Mouse (Mus musculus) ES-E14 (cell line): ENCODE measurements at regions not wholly inside any gene's neighbourhood (a gene's known extent, or its start where the extent isn't known, plus 50 kb on each side); places are given as distances from the start of the nearest gene placed in this dataset.

ENCODE experiments used
- DNase-seq: peaks from one replicate; pipeline ENCODE4 v3.0.0-alpha.2; 2013; ENCODE audit warnings: low read depth, low spot score
- H3K27ac ChIP-seq: 2 replicates; pipeline ENCODE4 v1.5.1; 2012; ENCODE audit warnings: low read depth, mild to moderate bottlenecking, low read length, moderate library complexity, mixed read lengths; ENCODE audit not compliant: poor library complexity, insufficient read depth, severe bottlenecking
- H3K36me3 ChIP-seq: 2 replicates; pipeline ENCODE4 v1.6.1; 2012; ENCODE audit warnings: mild to moderate bottlenecking, low read length, moderate library complexity, mixed read lengths; ENCODE audit not compliant: control insufficient read depth, poor library complexity, insufficient read depth, severe bottlenecking
- H3K4me1 ChIP-seq, 2 experiments: fragments of 150-350 bp in 1 of 2; sonication (generic) in 1 of 2; 2 replicates each; pipeline ENCODE4 v1.6.1; 2012; ENCODE audit warnings: low read length in 2 of 2, mild to moderate bottlenecking in 1 of 2, mixed read lengths in 1 of 2; ENCODE audit not compliant: control insufficient read depth in 2 of 2, insufficient read depth in 2 of 2, poor library complexity in 1 of 2
- H3K4me3 ChIP-seq, 2 experiments: fragments of 150-350 bp in 1 of 2; sonication (generic) in 1 of 2; 2 replicates each; pipeline ENCODE4 v1.5.1; 2012; ENCODE audit warnings: low read length in 2 of 2, low read depth in 1 of 2, mild to moderate bottlenecking in 1 of 2, mixed read lengths in 1 of 2; ENCODE audit not compliant: insufficient read depth in 1 of 2, poor library complexity in 1 of 2, severe bottlenecking in 1 of 2
- H3K9ac ChIP-seq: 2 replicates; pipeline ENCODE4 v1.6.1; 2012; ENCODE audit warnings: low read depth, mild to moderate bottlenecking, low read length, mixed read lengths; ENCODE audit not compliant: poor library complexity, insufficient read depth, severe bottlenecking
- H3K9me3 ChIP-seq: fragments of 150-350 bp; sonication (generic); 2 replicates; pipeline ENCODE4 v1.6.1; 2012; ENCODE audit warnings: low read depth, mild to moderate bottlenecking, low read length; ENCODE audit not compliant: control insufficient read depth, insufficient read depth
- CHD2 ChIP-seq: IDR thresholded peaks from 2 replicates; pipeline ENCODE4 v1.6.1; 2014; ENCODE audit warnings: mild to moderate bottlenecking, low read depth, low read length, inconsistent platforms
- HCFC1 ChIP-seq: IDR thresholded peaks from 2 replicates; pipeline ENCODE4 v1.6.1; 2012; ENCODE audit warnings: low read length, inconsistent platforms, borderline replicate concordance; ENCODE audit not compliant: insufficient read depth
- MAFK ChIP-seq: IDR thresholded peaks from 2 replicates; pipeline ENCODE4 v1.6.1; 2014; ENCODE audit warnings: mild to moderate bottlenecking, low read depth, low read length, inconsistent platforms; ENCODE audit not compliant: insufficient read depth
- ZC3H11A ChIP-seq: IDR thresholded peaks from 2 replicates; pipeline ENCODE4 v1.6.1; 2012; ENCODE audit warnings: low read depth, mild to moderate bottlenecking, inconsistent platforms, low read length, borderline replicate concordance
- ZNF384 ChIP-seq: IDR thresholded peaks from 2 replicates; pipeline ENCODE4 v1.6.1; 2012; ENCODE audit warnings: low read depth, low read length, inconsistent platforms
- in situ Hi-C, 2 experiments: fragments of 600-800 bp; cut with MboI; formaldehyde crosslinking; loops; one replicate each; pipeline ENCODE4 v1.15.1; 2025; ENCODE audit warnings: low sequenced_read_pairs in 2 of 2, inconsistent platforms in 1 of 2; ENCODE audit not compliant: unreplicated experiment in 2 of 2

GRCm38 (mm10) chr16:29772609-29772988 is 193.5 kb downstream of the Opa1 start:
- no peak overlapping the region for H3K4me3 ChIP-seq
- H3K27ac ChIP-seq, result no peak overlapping the region
- DNase-seq, result no peak
- H3K36me3 ChIP-seq, result no peaks in the 10 kb centered on the region
- H3K9ac ChIP-seq, result no peak overlapping the region
- H3K4me1 ChIP-seq, result peaks cover 9 to 25% of the 10 kb centered on the region in 2 experiments
- H3K9me3 ChIP-seq, result no peaks in the 10 kb centered on the region
- in situ Hi-C loops, result no loop called here
- TF ChIP-seq ZC3H11A (no peak), CHD2 (no peak), HCFC1 (no peak), MAFK (no peak), ZNF384 (no peak)

GRCm38 (mm10) chr16:29773056-29773455 is 193.9 kb downstream of the Opa1 start:
- Histone ChIP-seq H3K4me3 (no peak overlapping the region), H3K9ac (no peak overlapping the region), H3K9me3 (no peaks in the 10 kb centered on the region), H3K4me1 (peaks cover 9 to 25% of the 10 kb centered on the region in 2 experiments), H3K27ac (no peak overlapping the region), H3K36me3 (no peaks in the 10 kb centered on the region)
- DNase-seq, result no peak
- in situ Hi-C loops, result no loop called here
- TF ChIP-seq ZNF384, result no peak
- no peak for TF ChIP-seq MAFK
- TF ChIP-seq ZC3H11A, result no peak
- TF ChIP-seq HCFC1, result no peak
- TF ChIP-seq CHD2, result no peak

GRCm38 (mm10) chr16:29774949-29775348 is 195.8 kb downstream of the Opa1 start:
- DNase-seq, result no peak
- TF ChIP-seq MAFK (no peak), ZNF384 (no peak), CHD2 (no peak)
- H3K9me3 ChIP-seq, result no peaks in the 10 kb centered on the region
- H3K4me1 ChIP-seq, result peaks cover 9 to 25% of the 10 kb centered on the region in 2 experiments; a peak in 3 of 4 replicates
- H3K36me3 ChIP-seq, result no peaks in the 10 kb centered on the region
- H3K9ac ChIP-seq, result no peak overlapping the region
- H3K4me3 ChIP-seq, result no peak overlapping the region
- no peak overlapping the region; the same call in 1 of the 2 replicates for H3K27ac ChIP-seq
- in situ Hi-C loops, result no loop called here

GRCm38 (mm10) chr16:29775879-29776278 is 196.7 kb downstream of the Opa1 start:
- H3K27ac ChIP-seq, result no peak overlapping the region; the same call in 1 of the 2 replicates
- H3K9me3 ChIP-seq, result no peaks in the 10 kb centered on the region
- H3K36me3 ChIP-seq, result no peaks in the 10 kb centered on the region
- no peak for DNase-seq
- H3K4me3 ChIP-seq, result no peak overlapping the region
- peaks cover 7 to 20% of the 10 kb centered on the region in 2 experiments; a peak in 3 of 4 replicates for H3K4me1 ChIP-seq
- TF ChIP-seq MAFK (no peak), CHD2 (no peak), ZC3H11A (no peak), ZNF384 (no peak), HCFC1 (no peak)
- in situ Hi-C loops, result no loop called here
- H3K9ac ChIP-seq, result no peak overlapping the region

- DNase-seq, result no peak
- Histone ChIP-seq H3K27ac (no peak overlapping the region), H3K4me3 (no peak overlapping the region), H3K9me3 (no peaks in the 10 kb centered on the region), H3K4me1 (peaks cover 0 to 2% of the 10 kb centered on the region in 2 experiments; a peak in 1 of 4 replicates), H3K9ac (no peak overlapping the region), H3K36me3 (no peaks in the 10 kb centered on the region)
- in situ Hi-C loops, result no loop called here
- TF ChIP-seq CHD2 (no peak), ZC3H11A (no peak), MAFK (no peak), HCFC1 (no peak), ZNF384 (no peak)
Observed at GRCm38 (mm10) chr16:29782441-29782840, 203.3 kb downstream of the Opa1 start.
